Mouse (Mus musculus) heart, embryonic 15.5 days (tissue): ENCODE measurements around the gene Ccdc141. TPM values are rescaled to one million over a fixed set of nuclear protein-coding genes. Genes with fewer than 3 reads are reported as not detected.

Experiments used
- ATAC-seq: fragments of 200-750 bp; cut with Nextera tagmentation; replicated peaks from 2 replicates; pipeline ENCODE4 v1.8.0; 2017; ENCODE audit warnings: low read depth, moderate TSS enrichment; ENCODE audit not compliant: insufficient number of reproducible peaks, insufficient read depth, low FRiP score
- H3K27ac ChIP-seq: fragments of 300-500 bp; sonication (generic); 2 replicates; pipeline ENCODE4 v1.5.1; 2015; ENCODE audit warnings: mild to moderate bottlenecking, inconsistent platforms
- H3K27me3 ChIP-seq: fragments of 300-500 bp; sonication (generic); 2 replicates; pipeline ENCODE4 v1.6.1; 2015; ENCODE audit warnings: inconsistent platforms
- H3K36me3 ChIP-seq: fragments of 300-500 bp; sonication (generic); 2 replicates; pipeline ENCODE4 v1.6.1; 2015; ENCODE audit warnings: mild to moderate bottlenecking, inconsistent platforms
- H3K4me1 ChIP-seq: fragments of 300-500 bp; sonication (generic); replicated peaks from 2 replicates; pipeline ENCODE4 v1.6.1; 2015; ENCODE audit warnings: inconsistent platforms
- H3K4me2 ChIP-seq: fragments of 300-500 bp; sonication (generic); 2 replicates; pipeline ENCODE4 v1.6.1; 2015; ENCODE audit warnings: inconsistent platforms, mild to moderate bottlenecking, moderate library complexity
- H3K4me3 ChIP-seq: fragments of 300-500 bp; sonication (generic); 2 replicates; pipeline ENCODE4 v1.5.1; 2015; ENCODE audit warnings: mild to moderate bottlenecking, inconsistent platforms
- H3K9ac ChIP-seq: fragments of 300-500 bp; sonication (generic); 2 replicates; pipeline ENCODE4 v1.6.1; 2015; ENCODE audit warnings: mild to moderate bottlenecking, inconsistent platforms
- H3K9me3 ChIP-seq: fragments of 300-500 bp; sonication (generic); replicated peaks from 2 replicates; pipeline ENCODE4 v1.6.1; 2016; ENCODE audit warnings: inconsistent platforms
- WGBS: fragments of 180-500 bp; shearing (Covaris S2); methylation state at CpG from one replicate; pipeline ENCODE4 v1.1.7; 2015; ENCODE audit warnings: mixed read lengths; 5-methylcytosine and 5-hydroxymethylcytosine counted together
- polyA plus RNA-seq: library from polyadenylated mRNA; unstranded; fragments of >200 nt; fragmentation: Nextera tagmentation; extraction: Ambion mirVana; gene quantifications from 2 replicates; pipeline ENCODE4 v1.2.1, GENCODE M21; 2015

Gene Ccdc141
- polyA plus RNA-seq, 1 experiment from 2014 or later = 175 TPM

DNA sequence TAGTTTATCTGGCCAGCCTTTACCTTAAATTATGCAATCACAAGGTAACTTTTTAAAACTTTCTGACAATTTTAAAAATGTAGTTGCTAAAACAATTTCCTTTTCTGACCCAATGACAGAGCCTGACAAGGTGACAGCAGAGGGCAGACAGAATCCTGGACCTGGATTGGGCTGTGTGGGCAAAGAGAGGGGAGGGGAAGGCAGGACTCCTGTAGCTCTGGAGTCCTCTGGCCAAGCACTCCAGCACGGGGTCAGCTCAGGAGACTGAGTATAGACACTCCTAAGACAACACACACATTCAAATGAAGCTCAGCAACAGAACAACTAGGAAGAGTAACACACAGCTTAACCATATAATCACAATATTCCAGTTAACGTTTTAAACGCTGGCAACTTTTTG lies 19.9 kb upstream of the Ccdc141 start:
- H3K27me3 ChIP-seq = no peaks in the 10 kb centered on the region
- peaks cover 22% of the 10 kb centered on the region for H3K36me3 ChIP-seq
- 79% methylated on average over 3 of the region's 3 CpGs for WGBS
- H3K4me2 ChIP-seq = no peak overlapping the region
- no peak for ATAC-seq
- H3K9me3 ChIP-seq = no peaks in the 10 kb centered on the region
- no peak overlapping the region for H3K9ac ChIP-seq
- H3K4me3 ChIP-seq = no peak overlapping the region
- 0 out of 2 replicates have a peak, but pooled peaks cover 2% of the 10 kb centered on the region for H3K4me1 ChIP-seq
- no peak overlapping the region for H3K27ac ChIP-seq

DNA sequence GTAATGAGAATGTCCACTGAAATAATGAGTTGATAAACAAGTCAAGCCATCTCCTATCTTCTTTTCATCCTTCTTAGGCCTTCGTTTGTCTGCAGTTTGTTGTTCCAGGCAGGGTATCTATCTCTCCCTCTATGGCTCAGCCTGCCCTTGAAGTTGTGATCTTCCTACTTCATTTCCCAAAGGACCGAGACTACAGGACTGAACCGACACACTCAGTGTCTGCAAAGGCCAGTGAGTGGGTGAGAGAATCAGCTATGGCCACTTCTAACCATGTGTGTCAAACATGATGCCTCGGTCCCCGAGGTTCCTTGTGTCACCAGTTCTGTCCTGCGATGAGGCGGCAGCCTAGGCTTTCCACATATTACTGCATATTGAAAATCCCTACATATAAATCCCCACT lies 19.2 kb upstream of the Ccdc141 start:
- no peak overlapping the region for H3K27ac ChIP-seq

DNA sequence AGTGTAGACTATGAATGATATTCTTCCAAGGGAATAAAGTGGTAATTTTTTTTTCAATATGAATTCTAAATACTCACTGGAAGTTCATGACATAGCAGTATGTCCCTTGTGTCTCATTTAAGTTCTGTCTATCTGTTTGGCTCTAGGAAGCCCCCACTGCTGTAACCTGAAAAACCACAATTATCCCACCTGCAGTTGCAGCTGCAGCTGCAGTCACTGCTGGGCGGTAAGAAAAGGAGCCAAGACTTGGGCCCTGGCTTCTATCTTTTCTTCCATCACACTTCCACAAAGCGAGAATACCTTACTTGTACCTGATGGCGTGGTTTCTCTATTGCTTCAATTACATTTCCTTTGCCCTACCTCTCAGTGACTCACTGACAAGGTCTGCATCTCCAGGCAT lies 17.1 kb upstream of the Ccdc141 start:
- Histone ChIP-seq H3K36me3 (peaks cover 19% of the 10 kb centered on the region), H3K4me2 (no peak overlapping the region), H3K27me3 (no peaks in the 10 kb centered on the region), H3K27ac (no peak overlapping the region), H3K4me1 (peaks cover 24% of the 10 kb centered on the region), H3K9me3 (no peaks in the 10 kb centered on the region), H3K9ac (no peak overlapping the region), H3K4me3 (no peak overlapping the region)
- ATAC-seq = no peak
- 82% methylated on average over 3 of the region's 3 CpGs for WGBS

More for the DNA sequence above, 19.2 kb upstream of the Ccdc141 start:
- Histone ChIP-seq H3K9ac (no peak overlapping the region), H3K9me3 (no peaks in the 10 kb centered on the region), H3K27me3 (no peaks in the 10 kb centered on the region), H3K4me1 (peaks cover 5% of the 10 kb centered on the region; the same call in 1 of the 2 replicates), H3K4me2 (no peak overlapping the region), H3K36me3 (peaks cover 19% of the 10 kb centered on the region), H3K4me3 (no peak overlapping the region)
- no peak for ATAC-seq
- 89% methylated on average over 7 of the region's 7 CpGs for WGBS

DNA sequence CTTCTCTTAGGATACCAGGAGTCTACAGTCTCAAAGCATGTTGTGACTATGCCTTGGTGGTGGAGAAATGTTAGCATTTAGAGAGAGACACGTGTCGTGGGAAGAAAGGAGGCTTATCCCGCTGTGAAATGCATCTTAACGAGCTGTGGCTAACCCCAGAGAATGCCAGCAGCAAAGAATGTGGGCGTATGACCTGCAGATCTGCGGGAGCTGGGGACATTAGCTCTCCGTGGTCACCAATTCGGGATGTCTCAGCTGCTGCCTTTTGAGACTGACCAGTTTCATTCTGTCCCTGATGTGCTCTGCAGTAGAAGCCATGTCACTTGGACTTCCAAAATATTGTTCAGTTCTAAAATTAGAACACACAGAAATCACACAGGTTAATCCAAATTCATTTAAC lies 16.5 kb upstream of the Ccdc141 start:
- Histone ChIP-seq H3K36me3 (peaks cover 19% of the 10 kb centered on the region), H3K4me2 (no peak overlapping the region), H3K9me3 (no peaks in the 10 kb centered on the region), H3K27ac (no peak overlapping the region), H3K27me3 (no peaks in the 10 kb centered on the region), H3K4me3 (no peak overlapping the region), H3K4me1 (peaks cover 28% of the 10 kb centered on the region), H3K9ac (no peak overlapping the region)
- no peak for ATAC-seq
- 58% methylated on average over 8 of the region's 8 CpGs for WGBS

DNA sequence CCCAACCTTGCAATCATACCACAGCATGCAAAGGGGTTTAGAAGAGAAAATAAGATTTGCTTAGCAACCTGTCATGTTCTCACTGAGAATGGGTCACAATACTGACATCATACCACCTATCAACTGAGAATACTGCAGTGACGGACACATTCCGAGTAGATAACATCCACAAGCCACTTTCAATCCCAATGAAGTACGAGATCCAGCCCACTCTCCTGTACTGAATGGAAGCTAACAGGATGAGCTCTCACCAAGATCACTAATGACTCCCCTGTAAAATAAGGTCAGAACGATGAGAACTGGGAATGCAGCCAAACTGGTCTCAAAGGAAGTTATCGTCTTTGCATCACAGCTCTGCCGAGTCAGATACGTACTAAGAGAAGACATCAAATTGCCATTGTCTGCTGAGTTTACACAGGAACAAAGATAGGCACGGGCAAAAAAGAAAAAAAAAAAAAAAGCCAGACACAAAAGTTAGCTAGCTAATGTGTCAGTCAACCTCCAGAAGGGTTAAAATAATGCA lies 13.7 kb upstream of the Ccdc141 start:
- H3K9ac ChIP-seq = no peak overlapping the region
- no peak overlapping the region for H3K4me3 ChIP-seq
- peak overlapping the region; percentile 96 for H3K27ac ChIP-seq
- H3K4me1 ChIP-seq = peaks cover 40% of the 10 kb centered on the region
- H3K27me3 ChIP-seq = no peaks in the 10 kb centered on the region
- H3K4me2 ChIP-seq = no peak overlapping the region; the same call in 1 of the 2 replicates
- H3K36me3 ChIP-seq = peaks cover 12% of the 10 kb centered on the region; the same call in 1 of the 2 replicates
- 25% methylated on average over 8 of the region's 8 CpGs for WGBS
- no peak for ATAC-seq
- H3K9me3 ChIP-seq = no peaks in the 10 kb centered on the region

DNA sequence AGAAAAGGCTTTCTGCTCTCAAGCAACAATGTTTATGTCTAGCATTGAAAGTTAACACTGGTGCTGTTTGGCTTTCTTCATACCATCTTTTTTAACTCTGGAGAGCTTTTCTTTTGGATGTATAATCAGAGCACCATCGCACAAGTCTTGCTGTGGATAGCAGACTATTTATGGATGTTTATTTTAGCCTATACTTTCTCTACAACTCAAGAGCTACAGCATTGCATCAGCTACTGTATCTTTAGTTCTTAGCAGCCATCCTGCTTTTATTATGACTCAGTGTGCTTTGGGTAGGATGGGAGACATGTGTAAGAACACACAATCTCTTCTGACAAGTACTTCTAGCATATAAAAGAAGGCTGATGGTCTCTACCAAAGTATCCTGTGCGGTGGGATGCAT lies 13.2 kb upstream of the Ccdc141 start:
- no peaks in the 10 kb centered on the region for H3K27me3 ChIP-seq
- H3K4me2 ChIP-seq = no peak overlapping the region; the same call in 1 of the 2 replicates
- ATAC-seq = no peak
- H3K36me3 ChIP-seq = peaks cover 12% of the 10 kb centered on the region; the same call in 1 of the 2 replicates
- H3K9me3 ChIP-seq = no peaks in the 10 kb centered on the region
- H3K27ac ChIP-seq = peak overlapping the region; percentile 96
- WGBS = 68% methylated on average over 2 of the region's 2 CpGs
- no peak overlapping the region for H3K9ac ChIP-seq
- no peak overlapping the region for H3K4me3 ChIP-seq
- peaks cover 40% of the 10 kb centered on the region for H3K4me1 ChIP-seq

DNA sequence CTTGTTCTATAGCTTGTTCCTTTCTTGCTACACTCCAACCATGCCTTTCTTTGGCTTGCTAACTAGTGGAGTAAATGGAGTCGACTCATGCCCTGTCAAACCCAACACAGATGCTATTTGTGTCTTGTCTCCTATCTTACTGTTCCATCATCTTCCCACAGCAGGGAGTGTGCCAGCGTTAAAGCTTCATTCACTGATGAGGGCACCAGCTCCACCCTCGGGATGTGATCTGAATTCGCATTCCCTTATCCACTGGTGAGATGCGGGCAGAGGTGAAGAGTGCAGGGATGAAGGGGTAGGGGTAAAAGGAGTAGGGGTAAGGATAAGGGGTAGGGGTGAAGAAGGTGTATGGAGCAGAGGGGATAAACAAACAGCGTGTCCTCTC lies 12.6 kb upstream of the Ccdc141 start:
- ATAC-seq = peak; percentile 40; the same call in 1 of the 2 replicates
- 48% methylated on average over 6 of the region's 6 CpGs for WGBS

DNA sequence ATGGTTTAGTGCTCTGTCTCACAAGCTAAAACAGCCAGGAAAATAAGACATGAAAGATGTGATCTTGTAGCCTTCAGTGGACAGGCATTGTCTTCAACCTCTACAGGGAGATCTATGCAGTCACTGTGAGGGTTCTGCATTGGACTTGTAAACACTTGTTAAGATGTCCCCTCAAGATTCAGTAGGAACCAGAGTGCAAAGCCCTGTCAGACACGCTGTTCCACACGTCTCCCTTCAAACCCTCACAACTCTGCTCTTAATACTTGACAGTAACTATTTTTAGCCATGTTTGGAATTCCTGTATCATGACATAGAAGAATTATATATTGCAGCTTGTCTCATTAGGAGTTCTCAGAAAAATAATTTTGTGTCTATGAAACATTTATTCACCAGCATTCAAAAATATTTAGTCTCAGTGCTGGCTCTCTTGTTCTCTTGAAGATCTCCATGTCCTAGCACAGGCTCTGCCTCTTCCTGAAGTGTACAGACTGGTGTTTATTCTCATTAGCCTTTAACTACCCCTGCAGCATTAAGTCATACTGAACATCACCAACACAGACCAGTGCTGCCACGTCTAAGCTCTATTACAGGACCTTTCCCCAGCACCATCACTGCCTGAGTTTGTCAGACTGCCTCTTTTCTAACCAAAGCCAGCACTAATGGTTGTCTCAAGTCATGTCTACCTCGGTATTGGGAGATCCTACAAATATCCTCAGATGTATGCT lies 12.0 kb upstream of the Ccdc141 start:
- ATAC-seq = peak; percentile 84

More for the DNA sequence above, 12.6 kb upstream of the Ccdc141 start:
- H3K9ac ChIP-seq = no peak overlapping the region
- H3K4me3 ChIP-seq = no peak overlapping the region
- H3K4me1 ChIP-seq = peaks cover 40% of the 10 kb centered on the region
- peaks cover 8% of the 10 kb centered on the region; the same call in 1 of the 2 replicates for H3K36me3 ChIP-seq
- H3K27ac ChIP-seq = peak overlapping the region; percentile 96
- H3K4me2 ChIP-seq = 0 out of 2 replicates have a peak overlapping the region, but pooled peaks have one; percentile 2
- no peaks in the 10 kb centered on the region for H3K27me3 ChIP-seq
- H3K9me3 ChIP-seq = no peaks in the 10 kb centered on the region

DNA sequence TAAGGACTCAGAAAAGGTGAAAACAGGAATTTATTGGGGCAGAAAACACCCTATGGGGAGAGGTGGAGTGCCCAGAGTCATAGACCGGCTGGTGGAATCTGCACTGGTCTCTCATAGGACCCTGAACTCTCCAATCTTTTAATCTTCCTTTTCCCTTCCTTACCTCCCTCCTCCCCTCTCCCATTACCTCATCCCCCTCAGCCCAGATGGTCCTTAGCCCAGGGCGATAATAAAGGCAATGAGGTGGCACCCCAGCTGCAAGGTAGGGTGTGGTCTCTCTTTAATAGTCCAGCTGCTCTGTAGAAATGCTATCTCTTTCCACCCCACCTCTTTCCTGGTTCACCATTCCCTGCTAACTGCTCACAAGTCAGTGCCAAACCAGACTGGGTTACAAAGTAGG lies 7.0 kb upstream of the Ccdc141 start:
- Histone ChIP-seq H3K4me3 (no peak overlapping the region), H3K9ac (no peak overlapping the region), H3K4me2 (no peak overlapping the region), H3K27ac (no peak overlapping the region), H3K36me3 (no peaks in the 10 kb centered on the region), H3K27me3 (no peaks in the 10 kb centered on the region), H3K9me3 (no peaks in the 10 kb centered on the region), H3K4me1 (peaks cover 59% of the 10 kb centered on the region)
- ATAC-seq = no peak
- 60% methylated on average over 2 of the region's 2 CpGs for WGBS

More for the DNA sequence above, 12.0 kb upstream of the Ccdc141 start:
- H3K4me1 ChIP-seq = peaks cover 42% of the 10 kb centered on the region
- no peak overlapping the region for H3K4me3 ChIP-seq
- peaks cover 3% of the 10 kb centered on the region; the same call in 1 of the 2 replicates for H3K36me3 ChIP-seq
- WGBS = 31% methylated on average over 4 of the region's 4 CpGs
- 0 out of 2 replicates have a peak overlapping the region, but pooled peaks have one; percentile 21 for H3K4me2 ChIP-seq
- H3K27ac ChIP-seq = peak overlapping the region; percentile 96
- peak overlapping the region; percentile 18; the same call in 1 of the 2 replicates for H3K9ac ChIP-seq
- H3K27me3 ChIP-seq = no peaks in the 10 kb centered on the region
- H3K9me3 ChIP-seq = no peaks in the 10 kb centered on the region

DNA sequence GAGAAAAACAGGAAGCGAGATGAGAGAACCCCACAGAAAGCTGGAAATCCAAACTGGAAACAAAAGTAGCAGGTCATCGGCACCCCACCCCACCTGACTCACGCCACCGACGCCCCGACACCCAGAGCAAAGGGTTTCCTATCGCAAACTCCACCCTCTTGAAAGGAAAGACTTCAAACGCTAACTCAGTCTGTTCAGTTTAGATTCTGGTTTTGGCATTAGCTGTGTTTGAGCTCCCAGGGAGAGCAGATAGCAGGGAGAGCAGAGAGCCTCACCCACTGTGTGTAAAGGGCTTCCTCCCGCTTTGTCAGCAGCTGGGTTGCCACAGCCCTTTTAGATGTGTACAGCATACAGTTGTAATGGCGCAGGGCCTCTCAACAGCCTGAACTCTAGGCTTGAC lies 6.0 kb upstream of the Ccdc141 start:
- H3K9me3 ChIP-seq = no peaks in the 10 kb centered on the region
- no peaks in the 10 kb centered on the region for H3K27me3 ChIP-seq
- H3K4me1 ChIP-seq = peaks cover 62% of the 10 kb centered on the region
- WGBS = 16% methylated on average over 10 of the region's 10 CpGs
- peak overlapping the region; percentile 46 for H3K4me2 ChIP-seq
- H3K36me3 ChIP-seq = no peaks in the 10 kb centered on the region
- H3K4me3 ChIP-seq = peak overlapping the region; percentile 11; the same call in 1 of the 2 replicates
- peak overlapping the region; percentile 36; the same call in 1 of the 2 replicates for H3K9ac ChIP-seq
- peak overlapping the region; percentile 72 for H3K27ac ChIP-seq
- ATAC-seq = peak; percentile 63

DNA sequence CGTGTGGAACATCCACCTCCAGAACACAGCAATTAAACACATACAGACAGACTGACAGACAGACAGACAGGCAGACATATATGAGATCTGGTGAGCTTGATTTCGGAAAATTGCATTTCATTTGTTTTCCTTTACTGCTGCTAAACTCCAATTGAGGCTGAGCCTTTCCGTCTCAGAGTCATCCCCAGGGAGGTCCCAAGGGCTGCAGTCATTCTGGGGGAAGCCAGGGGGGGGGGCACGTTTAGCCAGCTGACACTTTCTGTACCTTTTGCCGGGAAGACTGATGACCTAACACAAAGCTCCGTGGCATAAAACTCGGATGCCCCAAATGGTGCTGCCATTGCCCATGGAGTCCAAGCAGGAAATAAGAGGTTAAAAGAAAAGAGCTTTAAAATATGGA lies 5.0 kb upstream of the Ccdc141 start:
- Histone ChIP-seq H3K9ac (no peak overlapping the region), H3K36me3 (no peaks in the 10 kb centered on the region), H3K4me3 (no peak overlapping the region), H3K27me3 (no peaks in the 10 kb centered on the region), H3K4me2 (no peak overlapping the region), H3K9me3 (no peaks in the 10 kb centered on the region), H3K27ac (peak overlapping the region; percentile 37; the same call in 1 of the 2 replicates), H3K4me1 (peaks cover 61% of the 10 kb centered on the region)
- ATAC-seq = no peak
- WGBS = 56% methylated on average over 7 of the region's 7 CpGs
